Mouse (Mus musculus): ENCODE data around the gene Dnttip1. TPM values are rescaled to one million over a fixed set of nuclear protein-coding genes. Genes with fewer than 3 reads are reported as not detected.
A peak's percentile ranks its signal among the peaks of the same experiment; 100 is the strongest.
"Not testable (repeated sequence)": the region's sequence is repeated elsewhere in the genome, so short reads cannot be mapped to it uniquely, and the experiment has no call there.

Dnttip1 gene
- polyA plus RNA-seq, 1 experiment from 2014 or later: 49.0 TPM

- 88% methylated on average over 18 of the region's 18 CpGs for WGBS
- no peak for ATAC-seq (ENCODE audit: low read depth)
- Histone ChIP-seq H3K4me1 (ENCODE audit: control insufficient read depth, insufficient read depth, low read length) (no peaks in the 10 kb centered on the region), H3K4me2 (ENCODE audit: low read depth, low read length) (no peak overlapping the region), H3K27me3 (ENCODE audit: control insufficient read depth, insufficient read depth, low read length) (no peaks in the 10 kb centered on the region), H3K27ac (ENCODE audit: low read depth, low read length) (no peak overlapping the region), H3K9ac (replicated peaks; ENCODE audit: low read depth, low read length) (no peak overlapping the region), H3K4me3 (ENCODE audit: low read depth, low read length) (no peak overlapping the region), H3K36me3 (ENCODE audit: control insufficient read depth, insufficient read depth, low read length) (peaks cover 32% of the 10 kb centered on the region), H3K9me3 (ENCODE audit: control insufficient read depth, low read length) (no peaks in the 10 kb centered on the region)
Measured at GRCm38 (mm10) chr2:164791841-164792261, 46.1 kb downstream of the Dnttip1 start.

GRCm38 (mm10) chr2:164792400-164793190, 46.8 kb downstream of the Dnttip1 start:
- H3K36me3 ChIP-seq (ENCODE audit: control insufficient read depth, insufficient read depth, low read length): peaks cover 36% of the 10 kb centered on the region
- no peak for ATAC-seq (ENCODE audit: low read depth)

GRCm38 (mm10) chr2:164793236-164793635, 47.5 kb downstream of the Dnttip1 start:
- WGBS: 82% methylated on average over 3 of the region's 3 CpGs
- H3K4me1 ChIP-seq (ENCODE audit: control insufficient read depth, insufficient read depth, low read length): no peaks in the 10 kb centered on the region
- H3K4me2 ChIP-seq (ENCODE audit: low read depth, low read length): no peak overlapping the region
- no peaks in the 10 kb centered on the region for H3K9me3 ChIP-seq (ENCODE audit: control insufficient read depth, low read length)
- no peak overlapping the region for H3K4me3 ChIP-seq (ENCODE audit: low read depth, low read length)
- peaks cover 38% of the 10 kb centered on the region for H3K36me3 ChIP-seq (ENCODE audit: control insufficient read depth, insufficient read depth, low read length)
- ATAC-seq (ENCODE audit: low read depth): no peak
- no peak overlapping the region for H3K9ac ChIP-seq (replicated peaks; ENCODE audit: low read depth, low read length)
- no peak overlapping the region for H3K27ac ChIP-seq (ENCODE audit: low read depth, low read length)
- H3K27me3 ChIP-seq (ENCODE audit: control insufficient read depth, insufficient read depth, low read length): no peaks in the 10 kb centered on the region

More at GRCm38 (mm10) chr2:164792400-164793190, 46.8 kb downstream of the Dnttip1 start:
- no peak overlapping the region for H3K9ac ChIP-seq (replicated peaks; ENCODE audit: low read depth, low read length)
- WGBS: 94% methylated on average over 12 of the region's 12 CpGs
- H3K27ac ChIP-seq (ENCODE audit: low read depth, low read length): no peak overlapping the region
- H3K4me2 ChIP-seq (ENCODE audit: low read depth, low read length): no peak overlapping the region
- no peaks in the 10 kb centered on the region for H3K9me3 ChIP-seq (ENCODE audit: control insufficient read depth, low read length)
- no peaks in the 10 kb centered on the region for H3K27me3 ChIP-seq (ENCODE audit: control insufficient read depth, insufficient read depth, low read length)
- no peak overlapping the region for H3K4me3 ChIP-seq (ENCODE audit: low read depth, low read length)
- no peaks in the 10 kb centered on the region for H3K4me1 ChIP-seq (ENCODE audit: control insufficient read depth, insufficient read depth, low read length)

GRCm38 (mm10) chr2:164793772-164794171, 48.0 kb downstream of the Dnttip1 start:
- Histone ChIP-seq H3K4me3 (ENCODE audit: low read depth, low read length) (no peak overlapping the region), H3K9me3 (ENCODE audit: control insufficient read depth, low read length) (no peaks in the 10 kb centered on the region), H3K9ac (replicated peaks; ENCODE audit: low read depth, low read length) (no peak overlapping the region), H3K4me2 (ENCODE audit: low read depth, low read length) (no peak overlapping the region), H3K27me3 (ENCODE audit: control insufficient read depth, insufficient read depth, low read length) (no peaks in the 10 kb centered on the region), H3K36me3 (ENCODE audit: control insufficient read depth, insufficient read depth, low read length) (peaks cover 38% of the 10 kb centered on the region), H3K4me1 (ENCODE audit: control insufficient read depth, insufficient read depth, low read length) (no peaks in the 10 kb centered on the region), H3K27ac (ENCODE audit: low read depth, low read length) (no peak overlapping the region)
- ATAC-seq (ENCODE audit: low read depth): no peak
- WGBS: 92% methylated on average over 2 of the region's 2 CpGs

GRCm38 (mm10) chr2:164794293-164794692, 48.5 kb downstream of the Dnttip1 start:
- H3K4me2 ChIP-seq (ENCODE audit: low read depth, low read length): no peak overlapping the region
- no peak overlapping the region for H3K9ac ChIP-seq (replicated peaks; ENCODE audit: low read depth, low read length)
- ATAC-seq (ENCODE audit: low read depth): peak; percentile 50; the same call in 1 of the 2 replicates
- H3K36me3 ChIP-seq (ENCODE audit: control insufficient read depth, insufficient read depth, low read length): peaks cover 41% of the 10 kb centered on the region
- H3K27me3 ChIP-seq (ENCODE audit: control insufficient read depth, insufficient read depth, low read length): no peaks in the 10 kb centered on the region
- no peaks in the 10 kb centered on the region for H3K9me3 ChIP-seq (ENCODE audit: control insufficient read depth, low read length)
- no peaks in the 10 kb centered on the region for H3K4me1 ChIP-seq (ENCODE audit: control insufficient read depth, insufficient read depth, low read length)
- no peak overlapping the region for H3K4me3 ChIP-seq (ENCODE audit: low read depth, low read length)
- 35% methylated on average over 5 of the region's 5 CpGs for WGBS
- H3K27ac ChIP-seq (ENCODE audit: low read depth, low read length): no peak overlapping the region

- Histone ChIP-seq H3K9me3 (ENCODE audit: control insufficient read depth, low read length) (no peaks in the 10 kb centered on the region), H3K4me1 (ENCODE audit: control insufficient read depth, insufficient read depth, low read length) (no peaks in the 10 kb centered on the region), H3K4me3 (ENCODE audit: low read depth, low read length) (no peak overlapping the region), H3K36me3 (ENCODE audit: control insufficient read depth, insufficient read depth, low read length) (peaks cover 41% of the 10 kb centered on the region), H3K4me2 (ENCODE audit: low read depth, low read length) (no peak overlapping the region), H3K27ac (ENCODE audit: low read depth, low read length) (no peak overlapping the region), H3K27me3 (ENCODE audit: control insufficient read depth, insufficient read depth, low read length) (no peaks in the 10 kb centered on the region), H3K9ac (replicated peaks; ENCODE audit: low read depth, low read length) (no peak overlapping the region)
- ATAC-seq (ENCODE audit: low read depth): no peak
- WGBS: 90% methylated on average over 4 of the region's 4 CpGs
Measured at GRCm38 (mm10) chr2:164795868-164796267, 50.1 kb downstream of the Dnttip1 start.

GRCm38 (mm10) chr2:164798554-164798953, 52.8 kb downstream of the Dnttip1 start:
- not testable (repeated sequence) for ATAC-seq (ENCODE audit: low read depth)
- peaks cover 26% of the 10 kb centered on the region for H3K36me3 ChIP-seq (ENCODE audit: control insufficient read depth, insufficient read depth, low read length)
- 86% methylated on average over 6 of the region's 6 CpGs for WGBS

GRCm38 (mm10) chr2:164800252-164801004, 54.6 kb downstream of the Dnttip1 start:
- no peak for ATAC-seq (ENCODE audit: low read depth)
- WGBS: 95% methylated on average over 13 of the region's 13 CpGs
- no peak overlapping the region for H3K4me2 ChIP-seq (ENCODE audit: low read depth, low read length)
- no peak overlapping the region for H3K9ac ChIP-seq (replicated peaks; ENCODE audit: low read depth, low read length)
- no peak overlapping the region for H3K27ac ChIP-seq (ENCODE audit: low read depth, low read length)
- peaks cover 16% of the 10 kb centered on the region for H3K36me3 ChIP-seq (ENCODE audit: control insufficient read depth, insufficient read depth, low read length)
- H3K27me3 ChIP-seq (ENCODE audit: control insufficient read depth, insufficient read depth, low read length): no peaks in the 10 kb centered on the region
- no peaks in the 10 kb centered on the region for H3K9me3 ChIP-seq (ENCODE audit: control insufficient read depth, low read length)
- peaks cover 13% of the 10 kb centered on the region for H3K4me1 ChIP-seq (ENCODE audit: control insufficient read depth, insufficient read depth, low read length)
- H3K4me3 ChIP-seq (ENCODE audit: low read depth, low read length): no peak overlapping the region

More at GRCm38 (mm10) chr2:164798554-164798953, 52.8 kb downstream of the Dnttip1 start:
- H3K9me3 ChIP-seq (ENCODE audit: control insufficient read depth, low read length); H3K27me3 ChIP-seq (ENCODE audit: control insufficient read depth, insufficient read depth, low read length); H3K9ac ChIP-seq (replicated peaks; ENCODE audit: low read depth, low read length); H3K4me2 ChIP-seq (ENCODE audit: low read depth, low read length); H3K27ac ChIP-seq (ENCODE audit: low read depth, low read length); H3K4me3 ChIP-seq (ENCODE audit: low read depth, low read length); H3K4me1 ChIP-seq (ENCODE audit: control insufficient read depth, insufficient read depth, low read length): not testable (repeated sequence)
